Mouse (Mus musculus) forebrain, postnatal 0 days (tissue): ENCODE measurements around the gene Itpr1. TPM values are rescaled to one million over a fixed set of nuclear protein-coding genes. Genes with fewer than 3 reads are reported as not detected.

Experiments
- ATAC-seq: fragments of 200-750 bp; cut with Nextera tagmentation; 2 replicates; pipeline ENCODE4 v1.8.0; 2017; ENCODE audit warnings: mild to moderate bottlenecking, moderate library complexity
- DNase-seq: peaks from one replicate; pipeline ENCODE4 v3.0.0-alpha.2; 2015
- H3K27ac ChIP-seq: fragments of 300-500 bp; sonication (generic); 2 replicates; pipeline ENCODE4 v1.5.1; 2014; ENCODE audit warnings: low read depth, mild to moderate bottlenecking, antibody characterized with exemption, low read length, moderate library complexity, mixed read lengths
- H3K27me3 ChIP-seq: fragments of 300-500 bp; sonication (generic); 2 replicates; pipeline ENCODE4 v1.6.1; 2014; ENCODE audit warnings: mild to moderate bottlenecking, low read length, mixed read lengths; ENCODE audit not compliant: insufficient read depth
- H3K36me3 ChIP-seq: fragments of 300-500 bp; sonication (generic); 2 replicates; pipeline ENCODE4 v1.6.1; 2014; ENCODE audit warnings: mild to moderate bottlenecking, moderate library complexity; ENCODE audit not compliant: insufficient read depth
- H3K4me1 ChIP-seq: fragments of 300-500 bp; sonication (generic); 2 replicates; pipeline ENCODE4 v1.6.1; 2014; ENCODE audit warnings: antibody characterized with exemption; ENCODE audit not compliant: insufficient read depth
- H3K4me2 ChIP-seq: fragments of 300-500 bp; sonication (generic); 2 replicates; pipeline ENCODE4 v1.6.1; 2014; ENCODE audit warnings: low read depth, mild to moderate bottlenecking, moderate library complexity
- H3K4me3 ChIP-seq: fragments of 300-500 bp; sonication (generic); 2 replicates; pipeline ENCODE4 v1.5.1; 2014; ENCODE audit warnings: low read depth, low read length, mixed read lengths
- H3K9ac ChIP-seq: fragments of 300-500 bp; sonication (generic); 2 replicates; pipeline ENCODE4 v1.6.1; 2014; ENCODE audit warnings: mild to moderate bottlenecking
- H3K9me3 ChIP-seq: fragments of 300-500 bp; sonication (generic); 2 replicates; pipeline ENCODE4 v1.6.1; 2016; ENCODE audit warnings: low read length
- CTCF ChIP-seq: sonication (generic); IDR thresholded peaks from 2 replicates; pipeline ENCODE4 v1.5.1; 2016; ENCODE audit warnings: antibody characterized with exemption, control low read depth, low read depth
- WGBS: fragments of 180-500 bp; shearing (Covaris S2); extraction: QIAGEN DNeasy Blood & Tissue Kit; methylation state at CpG from one replicate; pipeline ENCODE4 v1.1.7; 2014; 5-methylcytosine and 5-hydroxymethylcytosine counted together
- polyA plus RNA-seq: library from polyadenylated mRNA; unstranded; fragments of >200 nt; fragmentation: Nextera tagmentation; extraction: Ambion mirVana; gene quantifications from 2 replicates; pipeline ENCODE4 v1.2.1, GENCODE M21; 2015
- total RNA-seq: library from RNA; depleted of rRNA; stranded (reverse); fragments of >200 nt; gene quantifications from 2 replicates; pipeline ENCODE4 v1.2.3, GENCODE M21; 2014

Gene Itpr1
- total and polyA plus RNA-seq, 2 experiments from 2014 or later = 5.5 to 39.6 TPM

DNA sequence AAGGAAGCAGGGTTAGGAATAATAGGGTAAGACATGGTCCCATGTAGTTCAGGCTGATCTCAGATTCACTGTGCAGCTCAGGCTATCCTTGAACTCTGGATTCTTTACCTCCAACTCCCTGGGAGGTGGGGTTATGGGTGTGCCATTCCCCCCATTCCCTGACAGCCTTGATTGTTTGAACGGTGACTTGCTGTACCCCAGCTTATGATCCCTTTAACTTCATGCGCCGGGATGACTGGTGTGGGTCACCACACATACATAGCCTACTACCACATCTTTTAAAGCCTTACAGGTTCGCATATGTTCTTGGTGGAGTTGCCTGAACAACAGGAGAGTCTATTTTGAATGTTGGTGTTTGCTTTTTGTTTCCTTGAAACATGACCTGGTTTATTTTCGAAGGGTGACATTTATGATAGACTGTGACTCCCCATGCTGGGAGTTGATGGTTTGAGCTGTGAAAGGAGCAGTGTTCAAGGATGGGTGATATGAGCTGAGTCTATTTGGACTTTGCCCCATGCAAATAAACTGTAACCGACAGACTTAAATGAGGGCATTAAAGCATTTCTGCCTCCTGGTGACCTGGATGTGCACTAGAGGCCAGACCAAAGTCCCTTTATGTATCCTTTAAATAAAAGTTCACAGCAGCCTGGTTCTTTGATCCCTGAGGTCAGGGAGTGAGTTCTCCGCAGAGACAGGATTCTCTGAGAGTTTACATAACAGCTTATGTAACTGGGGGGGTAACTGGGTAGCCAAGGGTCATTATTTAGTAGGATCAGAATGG, 273.5 kb downstream of the Itpr1 start:
- no peak overlapping the region for H3K9ac ChIP-seq
- DNase-seq (no peak), ATAC-seq (no peak)
- TF ChIP-seq CTCF = no peak
- 91% methylated on average over 7 of the region's 7 CpGs for WGBS
- no peaks in the 10 kb centered on the region for H3K27me3 ChIP-seq
- H3K4me3 ChIP-seq = no peak overlapping the region
- H3K4me1 ChIP-seq = no peaks in the 10 kb centered on the region
- peaks cover 16% of the 10 kb centered on the region; the same call in 1 of the 2 replicates for H3K36me3 ChIP-seq
- H3K9me3 ChIP-seq = no peaks in the 10 kb centered on the region
- no peak overlapping the region for H3K4me2 ChIP-seq
- H3K27ac ChIP-seq = no peak overlapping the region

DNA sequence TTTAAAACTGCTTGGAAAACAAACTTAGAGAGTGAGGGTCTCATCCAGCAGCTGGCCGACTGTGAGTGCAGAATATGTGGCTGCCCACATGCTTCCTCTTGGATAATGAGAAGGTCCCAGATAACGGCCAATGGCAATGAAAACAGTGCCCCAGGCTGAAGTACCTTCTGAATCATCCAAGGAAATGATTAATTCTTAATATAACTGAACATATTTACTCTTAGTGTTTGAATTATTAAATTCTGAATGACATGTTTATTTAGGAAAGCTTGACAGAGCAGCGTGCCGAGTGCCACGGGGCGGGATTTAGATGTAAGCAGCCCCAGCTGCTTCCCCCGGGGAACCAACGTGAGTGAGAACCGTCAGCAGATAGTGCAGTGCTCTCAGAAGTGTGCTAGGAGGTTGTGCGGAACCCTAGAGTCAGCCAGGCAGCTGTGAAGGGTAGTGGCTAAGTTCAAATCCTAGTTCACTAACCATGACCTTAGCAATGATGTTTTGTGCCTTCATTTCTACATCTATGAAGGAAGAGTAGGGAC, 274.5 kb downstream of the Itpr1 start:
- H3K4me3 ChIP-seq = no peak overlapping the region
- ATAC-seq (no peak), DNase-seq (no peak)
- H3K9ac ChIP-seq = no peak overlapping the region
- peaks cover 16% of the 10 kb centered on the region; the same call in 1 of the 2 replicates for H3K36me3 ChIP-seq
- no peak overlapping the region for H3K27ac ChIP-seq
- H3K4me2 ChIP-seq = no peak overlapping the region
- 83% methylated on average over 10 of the region's 10 CpGs for WGBS
- no peaks in the 10 kb centered on the region for H3K9me3 ChIP-seq
- H3K4me1 ChIP-seq = no peaks in the 10 kb centered on the region
- no peak for TF ChIP-seq CTCF
- no peaks in the 10 kb centered on the region for H3K27me3 ChIP-seq

DNA sequence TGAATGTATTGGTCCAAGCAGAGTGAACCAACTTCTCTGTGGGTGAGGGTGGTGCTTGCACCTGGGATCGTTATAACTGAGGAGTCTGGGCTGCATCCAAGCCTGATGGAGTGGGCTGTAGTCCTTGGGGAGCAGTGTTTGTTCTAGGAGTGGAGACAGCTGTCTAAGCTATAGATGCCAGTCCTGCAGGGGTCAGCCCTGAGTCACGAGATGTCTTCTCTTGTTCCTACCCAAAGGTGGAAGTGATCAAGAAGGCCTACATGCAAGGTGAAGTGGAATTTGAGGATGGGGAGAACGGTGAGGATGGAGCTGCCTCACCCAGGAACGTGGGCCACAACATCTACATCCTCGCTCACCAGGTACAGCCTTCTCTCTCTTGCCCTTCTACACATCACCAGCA, 275.4 kb downstream of the Itpr1 start:
- no peak for TF ChIP-seq CTCF
- H3K9me3 ChIP-seq = no peaks in the 10 kb centered on the region
- no peak for DNase-seq
- no peak overlapping the region for H3K4me2 ChIP-seq
- no peaks in the 10 kb centered on the region for H3K4me1 ChIP-seq
- no peak overlapping the region for H3K4me3 ChIP-seq
- WGBS = 90% methylated on average over 5 of the region's 5 CpGs
- H3K9ac ChIP-seq = no peak overlapping the region
- peaks cover 16% of the 10 kb centered on the region; the same call in 1 of the 2 replicates for H3K36me3 ChIP-seq
- ATAC-seq = no peak
- no peak overlapping the region for H3K27ac ChIP-seq
- no peaks in the 10 kb centered on the region for H3K27me3 ChIP-seq

DNA sequence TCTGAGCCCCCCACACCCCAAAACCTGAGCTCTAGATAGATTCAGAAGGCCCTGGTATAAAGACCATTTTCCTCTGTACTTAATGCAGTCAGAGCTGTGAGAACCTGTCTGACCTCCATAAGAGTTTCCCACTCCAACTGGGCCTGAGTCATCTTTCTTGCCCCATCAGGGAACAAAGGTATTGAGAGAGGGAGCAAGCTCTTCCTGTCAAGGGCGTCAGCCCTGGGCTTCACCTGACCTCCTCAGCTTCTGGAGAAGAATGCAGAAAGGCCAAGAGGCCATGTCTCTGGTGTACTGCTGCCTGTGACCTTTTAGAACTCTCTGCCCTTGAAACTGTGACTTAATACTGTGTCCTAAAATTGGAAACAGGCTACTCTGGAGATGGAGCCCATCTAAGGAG, 279.1 kb downstream of the Itpr1 start:
- H3K4me2 ChIP-seq = no peak overlapping the region

DNA sequence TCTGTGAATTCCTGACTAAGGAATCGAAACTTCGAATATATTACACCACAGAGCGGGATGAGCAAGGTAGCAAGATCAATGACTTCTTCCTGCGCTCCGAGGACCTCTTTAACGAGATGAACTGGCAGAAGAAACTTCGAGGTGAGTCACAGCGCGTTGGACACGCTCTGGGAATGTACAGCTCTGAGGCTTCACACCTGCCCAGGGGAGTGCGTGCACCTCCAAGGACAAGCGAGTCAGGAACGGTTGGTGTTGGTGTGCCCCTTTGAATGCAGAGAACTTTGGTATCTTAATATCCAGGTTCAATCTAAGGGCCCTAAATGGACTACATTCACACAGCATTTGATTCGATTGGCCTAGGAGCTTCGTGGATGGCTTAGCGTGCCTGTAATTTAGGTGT, 280.9 kb downstream of the Itpr1 start:
- no peak for TF ChIP-seq CTCF
- H3K36me3 ChIP-seq = peaks cover 12% of the 10 kb centered on the region; the same call in 1 of the 2 replicates
- no peak overlapping the region for H3K4me3 ChIP-seq
- H3K9ac ChIP-seq = no peak overlapping the region
- 86% methylated on average over 16 of the region's 16 CpGs for WGBS
- no peaks in the 10 kb centered on the region for H3K27me3 ChIP-seq
- H3K4me1 ChIP-seq = no peaks in the 10 kb centered on the region
- H3K9me3 ChIP-seq = no peaks in the 10 kb centered on the region
- no peak overlapping the region for H3K4me2 ChIP-seq
- ATAC-seq (no peak), DNase-seq (no peak)
- no peak overlapping the region for H3K27ac ChIP-seq

More for the DNA sequence above, 279.1 kb downstream of the Itpr1 start:
- DNase-seq (no peak), ATAC-seq (no peak)
- Histone ChIP-seq H3K36me3 (peaks cover 12% of the 10 kb centered on the region; the same call in 1 of the 2 replicates), H3K9ac (no peak overlapping the region), H3K4me3 (no peak overlapping the region), H3K4me1 (no peaks in the 10 kb centered on the region), H3K27me3 (no peaks in the 10 kb centered on the region), H3K9me3 (no peaks in the 10 kb centered on the region), H3K27ac (no peak overlapping the region)
- TF ChIP-seq CTCF = no peak
- WGBS = 82% methylated on average over 1 of the region's 1 CpGs

DNA sequence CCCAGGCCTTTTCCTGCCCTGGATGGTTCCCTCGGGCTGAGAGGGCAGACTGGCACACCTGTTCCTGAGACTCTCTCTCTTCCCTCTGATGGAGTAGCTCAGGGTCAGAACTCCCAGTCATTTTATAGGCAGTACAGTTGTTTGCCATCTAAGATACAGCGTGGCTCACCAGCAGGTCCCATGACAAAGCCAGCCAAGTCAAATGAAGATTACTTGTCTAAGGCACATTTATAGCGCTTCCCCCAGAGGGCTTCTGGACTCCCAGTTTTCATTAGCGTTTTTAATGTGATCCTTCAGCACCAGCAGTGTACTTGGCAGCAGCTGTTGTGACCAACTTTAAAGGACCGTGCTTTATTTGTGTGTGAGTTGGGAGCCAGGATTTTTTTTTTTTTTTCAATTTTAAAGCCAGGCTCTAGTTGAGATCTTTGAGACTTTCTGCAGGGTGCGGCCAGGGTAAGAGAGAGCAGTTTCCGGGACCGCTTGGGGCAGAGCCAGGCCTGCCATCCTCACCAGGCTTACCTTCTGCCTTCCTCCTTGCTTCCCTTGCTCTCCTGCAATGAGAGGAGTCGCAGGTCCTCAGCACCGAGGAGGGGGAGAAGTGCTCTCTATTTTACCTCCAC, 281.4 kb downstream of the Itpr1 start:
- Histone ChIP-seq H3K9me3 (no peaks in the 10 kb centered on the region), H3K4me2 (no peak overlapping the region), H3K27me3 (no peaks in the 10 kb centered on the region), H3K4me1 (no peaks in the 10 kb centered on the region), H3K9ac (no peak overlapping the region), H3K4me3 (no peak overlapping the region), H3K27ac (no peak overlapping the region), H3K36me3 (peaks cover 12% of the 10 kb centered on the region; the same call in 1 of the 2 replicates)
- DNase-seq (peak; percentile 16), ATAC-seq (no peak)
- no peak for TF ChIP-seq CTCF
- 41% methylated on average over 10 of the region's 10 CpGs for WGBS

DNA sequence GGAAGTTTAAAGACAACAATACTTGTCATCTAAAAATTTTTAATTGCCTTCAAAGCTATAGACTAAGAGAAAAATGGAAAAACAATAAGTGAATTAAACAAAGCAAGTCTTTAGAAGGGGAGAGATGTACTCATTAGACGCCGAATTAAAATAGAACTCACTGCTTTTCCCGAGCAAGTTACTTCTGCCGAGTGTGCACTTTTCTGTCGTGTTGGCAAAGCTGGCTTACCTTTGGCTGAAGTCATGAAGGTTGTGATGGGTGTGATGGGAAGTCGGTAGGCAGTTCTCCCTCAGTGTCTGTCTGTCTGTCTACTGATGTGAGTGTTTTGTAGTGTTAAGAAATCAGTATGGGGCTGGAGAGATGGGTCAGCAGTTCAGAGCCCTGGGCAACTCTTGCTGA, 282.1 kb downstream of the Itpr1 start:
- DNase-seq (no peak), ATAC-seq (no peak)
- no peak overlapping the region for H3K9ac ChIP-seq
- WGBS = 51% methylated on average over 6 of the region's 6 CpGs
- H3K4me3 ChIP-seq = no peak overlapping the region
- no peak overlapping the region for H3K4me2 ChIP-seq
- H3K36me3 ChIP-seq = peaks cover 8% of the 10 kb centered on the region; the same call in 1 of the 2 replicates
- H3K4me1 ChIP-seq = no peaks in the 10 kb centered on the region
- no peaks in the 10 kb centered on the region for H3K9me3 ChIP-seq
- no peak for TF ChIP-seq CTCF
- H3K27ac ChIP-seq = no peak overlapping the region
- H3K27me3 ChIP-seq = no peaks in the 10 kb centered on the region
